Mouse (Mus musculus) intestine, postnatal 0 days (tissue): ENCODE data around the gene Lamb1. TPM values are rescaled to one million over a fixed set of nuclear protein-coding genes. Genes with fewer than 3 reads are reported as not detected.

ENCODE experiments used
- ATAC-seq: fragments of 200-750 bp; cut with Nextera tagmentation; 2 replicates; pipeline ENCODE4 v1.8.0; 2017; ENCODE audit warnings: mild to moderate bottlenecking, moderate TSS enrichment, moderate library complexity
- H3K27ac ChIP-seq: fragments of 300-500 bp; sonication (generic); 2 replicates; pipeline ENCODE4 v1.5.1; 2014; ENCODE audit warnings: mild to moderate bottlenecking, low read depth, low read length, moderate library complexity
- H3K27me3 ChIP-seq: fragments of 300-500 bp; sonication (generic); replicated peaks from 2 replicates; pipeline ENCODE4 v1.6.1; 2014; ENCODE audit warnings: low read length, mixed read lengths; ENCODE audit not compliant: control insufficient read depth, insufficient read depth
- H3K36me3 ChIP-seq: fragments of 300-500 bp; sonication (generic); 2 replicates; pipeline ENCODE4 v1.6.1; 2014; ENCODE audit warnings: mild to moderate bottlenecking, moderate library complexity; ENCODE audit not compliant: control insufficient read depth, insufficient read depth
- H3K4me1 ChIP-seq: fragments of 300-500 bp; sonication (generic); replicated peaks from 2 replicates; pipeline ENCODE4 v1.6.1; 2014; ENCODE audit warnings: antibody characterized with exemption, low read length, mixed read lengths; ENCODE audit not compliant: control insufficient read depth, insufficient read depth
- H3K4me2 ChIP-seq: fragments of 300-500 bp; sonication (generic); replicated peaks from 2 replicates; pipeline ENCODE4 v1.6.1; 2014; ENCODE audit warnings: low read depth, mild to moderate bottlenecking, moderate library complexity
- H3K4me3 ChIP-seq: fragments of 300-500 bp; sonication (generic); 2 replicates; pipeline ENCODE4 v1.5.1; 2014; ENCODE audit warnings: low read depth, low read length
- H3K9ac ChIP-seq: fragments of 300-500 bp; sonication (generic); 2 replicates; pipeline ENCODE4 v1.6.1; 2014; ENCODE audit warnings: mild to moderate bottlenecking, low read depth, low read length
- H3K9me3 ChIP-seq: fragments of 300-500 bp; sonication (generic); 2 replicates; pipeline ENCODE4 v1.6.1; 2016; ENCODE audit warnings: mixed run types; ENCODE audit not compliant: control insufficient read depth
- CTCF ChIP-seq: sonication (generic); IDR thresholded peaks from 2 replicates; pipeline ENCODE4 v1.5.1; 2016; ENCODE audit warnings: low read depth, mild to moderate bottlenecking, control low read depth, antibody characterized with exemption, moderate library complexity
- WGBS: fragments of 180-500 bp; shearing (Covaris S2); extraction: QIAGEN DNeasy Blood & Tissue Kit; methylation state at CpG from one replicate; pipeline ENCODE4 v1.1.7; 2014; 5-methylcytosine and 5-hydroxymethylcytosine counted together
- polyA plus RNA-seq: library from polyadenylated mRNA; unstranded; fragments of >200 nt; fragmentation: Nextera tagmentation; extraction: Ambion mirVana; gene quantifications from 2 replicates; pipeline ENCODE4 v1.2.1, GENCODE M21; 2015

Gene Lamb1
- polyA plus RNA-seq, 1 experiment from 2014 or later: 25.8 TPM

DNA sequence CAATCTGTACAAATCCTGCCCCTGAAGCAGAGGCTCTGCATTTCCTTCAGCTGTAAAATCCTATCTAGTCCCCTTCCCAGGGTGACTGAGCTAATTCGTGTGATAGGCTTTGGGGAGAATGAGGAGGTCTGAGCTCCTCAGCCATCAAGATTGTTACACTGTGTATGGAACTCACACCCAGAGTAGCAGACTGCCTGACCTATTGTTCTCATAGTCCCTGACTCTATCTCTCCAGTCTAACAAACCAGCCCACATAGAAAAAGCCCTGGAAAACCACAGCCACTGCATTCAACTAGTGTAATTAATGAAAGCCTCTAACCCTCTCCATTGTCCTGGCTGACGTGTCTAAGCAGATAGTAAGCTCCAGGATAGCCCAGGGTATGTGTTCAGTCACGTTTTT is 18.4 kb upstream of the Lamb1 start:
- no peaks in the 10 kb centered on the region for H3K27me3 ChIP-seq
- no peak overlapping the region for H3K4me3 ChIP-seq
- H3K36me3 ChIP-seq: no peaks in the 10 kb centered on the region
- H3K4me2 ChIP-seq: no peak overlapping the region
- TF ChIP-seq CTCF: no peak
- H3K4me1 ChIP-seq: no peaks in the 10 kb centered on the region
- H3K9ac ChIP-seq: no peak overlapping the region
- H3K9me3 ChIP-seq: no peaks in the 10 kb centered on the region
- 51% methylated on average over 3 of the region's 3 CpGs for WGBS
- no peak for ATAC-seq
- H3K27ac ChIP-seq: no peak overlapping the region

GRCm38 (mm10) chr12:31248165-31248564 is 16.9 kb upstream of the Lamb1 start:
- ATAC-seq: no peak
- no peak overlapping the region for H3K27ac ChIP-seq
- no peaks in the 10 kb centered on the region for H3K9me3 ChIP-seq
- H3K4me2 ChIP-seq: no peak overlapping the region
- H3K27me3 ChIP-seq: no peaks in the 10 kb centered on the region
- 54% methylated on average over 3 of the region's 3 CpGs for WGBS
- no peak overlapping the region for H3K9ac ChIP-seq
- H3K4me1 ChIP-seq: 0 out of 2 replicates have a peak, but pooled peaks cover 5% of the 10 kb centered on the region
- no peak overlapping the region for H3K4me3 ChIP-seq
- TF ChIP-seq CTCF: no peak
- no peaks in the 10 kb centered on the region for H3K36me3 ChIP-seq

DNA sequence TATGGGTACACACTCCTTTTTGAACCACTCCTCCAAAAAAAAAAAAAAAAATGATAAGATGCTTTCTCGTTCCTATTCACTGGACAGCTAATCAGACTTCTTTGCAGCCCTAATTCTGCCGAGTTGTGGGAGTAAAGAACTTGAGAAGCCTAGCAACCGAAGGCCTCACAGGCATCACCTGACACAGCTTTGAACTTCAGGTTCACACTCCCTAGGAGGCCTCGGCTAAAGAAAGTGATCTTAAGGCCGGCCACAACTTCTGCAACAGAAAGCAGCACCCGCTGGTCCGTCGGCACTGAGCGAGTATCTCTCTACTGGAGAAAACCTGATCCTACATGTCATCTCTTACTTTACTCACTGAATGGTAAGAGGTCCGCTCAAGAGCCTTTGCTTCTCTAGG is 16.4 kb upstream of the Lamb1 start:
- no peak overlapping the region for H3K27ac ChIP-seq
- ATAC-seq: no peak

DNA sequence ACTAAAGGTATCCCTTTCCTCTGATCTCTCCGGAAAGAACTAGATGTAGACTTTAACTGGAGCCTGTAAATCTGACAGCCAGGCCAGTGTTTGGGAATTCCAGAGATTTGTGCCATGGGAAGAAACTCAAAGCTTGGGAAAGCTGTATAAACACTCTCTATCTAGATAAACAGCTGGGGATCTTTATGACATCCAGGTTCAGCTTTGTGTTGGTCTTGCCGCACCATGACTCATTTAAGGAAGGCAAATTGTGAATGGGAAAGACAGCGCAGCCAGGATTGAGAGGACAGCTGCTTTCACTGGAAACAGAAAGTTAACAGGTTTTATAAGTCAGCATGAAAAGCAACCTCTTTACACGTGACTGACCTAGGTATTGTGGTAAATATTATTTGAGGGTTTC is 12.8 kb upstream of the Lamb1 start:
- Histone ChIP-seq H3K4me3 (no peak overlapping the region), H3K27ac (no peak overlapping the region), H3K4me1 (peaks cover 12% of the 10 kb centered on the region; the same call in 1 of the 2 replicates), H3K36me3 (no peaks in the 10 kb centered on the region), H3K9me3 (no peaks in the 10 kb centered on the region), H3K27me3 (no peaks in the 10 kb centered on the region), H3K9ac (no peak overlapping the region), H3K4me2 (no peak overlapping the region)
- peak; percentile 54 for ATAC-seq
- WGBS: 10% methylated on average over 4 of the region's 4 CpGs
- TF ChIP-seq CTCF: no peak

More for the DNA sequence above, 16.4 kb upstream of the Lamb1 start:
- H3K4me1 ChIP-seq: 0 out of 2 replicates have a peak, but pooled peaks cover 5% of the 10 kb centered on the region
- H3K27me3 ChIP-seq: no peaks in the 10 kb centered on the region
- H3K9me3 ChIP-seq: no peaks in the 10 kb centered on the region
- H3K9ac ChIP-seq: no peak overlapping the region
- no peak overlapping the region for H3K4me2 ChIP-seq
- WGBS: 42% methylated on average over 10 of the region's 10 CpGs
- H3K36me3 ChIP-seq: no peaks in the 10 kb centered on the region
- no peak overlapping the region for H3K4me3 ChIP-seq
- no peak for TF ChIP-seq CTCF

GRCm38 (mm10) chr12:31254978-31255377 is 10.1 kb upstream of the Lamb1 start:
- Histone ChIP-seq H3K27me3 (no peaks in the 10 kb centered on the region), H3K4me2 (no peak overlapping the region), H3K4me3 (no peak overlapping the region), H3K27ac (no peak overlapping the region), H3K9me3 (no peaks in the 10 kb centered on the region), H3K36me3 (no peaks in the 10 kb centered on the region), H3K4me1 (peaks cover 12% of the 10 kb centered on the region; the same call in 1 of the 2 replicates), H3K9ac (no peak overlapping the region)
- TF ChIP-seq CTCF: no peak
- WGBS: 54% methylated on average over 8 of the region's 8 CpGs
- ATAC-seq: peak; percentile 54

DNA sequence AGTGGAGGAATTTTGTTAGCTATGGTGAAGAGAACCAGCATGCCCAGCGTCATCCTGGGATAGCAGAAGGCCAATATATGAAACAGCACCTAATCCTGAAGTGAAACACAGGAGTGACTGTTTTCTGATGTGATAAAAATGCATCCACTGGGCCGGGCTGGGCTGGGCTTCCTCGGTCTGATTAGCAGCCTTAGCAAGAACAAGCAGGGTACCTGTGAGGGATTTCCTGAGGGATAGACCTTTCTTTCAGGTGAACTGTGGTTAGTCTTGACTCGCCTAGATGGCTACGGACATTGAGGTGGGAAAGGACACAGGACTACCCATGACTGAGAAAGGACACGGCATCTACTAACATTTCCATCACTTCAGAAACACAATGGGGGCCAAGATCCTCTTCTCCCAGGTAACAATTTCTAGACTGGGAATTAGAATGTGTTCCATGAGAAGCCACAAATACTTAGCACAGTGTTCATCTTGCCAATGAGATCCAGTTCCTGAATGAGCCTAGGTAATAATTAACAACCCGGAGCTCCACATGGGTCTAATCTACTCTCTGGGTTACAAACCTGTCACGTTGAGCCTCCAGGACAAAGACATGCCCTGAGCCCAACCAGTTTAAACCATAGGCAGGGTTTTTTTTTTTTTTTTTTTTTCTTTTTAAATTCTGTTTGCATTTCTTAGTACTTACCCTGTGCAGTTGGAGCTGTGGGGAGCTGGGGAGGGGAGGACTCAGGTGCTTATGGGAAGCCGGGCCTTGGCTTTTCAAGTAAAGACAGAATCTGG is 8.7 kb upstream of the Lamb1 start:
- peak; percentile 85 for ATAC-seq
- 44% methylated on average over 9 of the region's 9 CpGs for WGBS
- H3K36me3 ChIP-seq: no peaks in the 10 kb centered on the region
- no peak for TF ChIP-seq CTCF
- H3K4me2 ChIP-seq: no peak overlapping the region; the same call in 1 of the 2 replicates
- H3K4me1 ChIP-seq: peaks cover 12% of the 10 kb centered on the region; the same call in 1 of the 2 replicates
- no peak overlapping the region for H3K4me3 ChIP-seq
- no peak overlapping the region for H3K9ac ChIP-seq
- no peaks in the 10 kb centered on the region for H3K9me3 ChIP-seq
- no peak overlapping the region for H3K27ac ChIP-seq
- no peaks in the 10 kb centered on the region for H3K27me3 ChIP-seq
